Mouse (Mus musculus) embryonic facial prominence, embryonic 13.5 days (tissue): ENCODE measurements around the gene Pfkfb3. TPM values are rescaled to one million over a fixed set of nuclear protein-coding genes. Genes with fewer than 3 reads are reported as not detected.
"Not testable (repeated sequence)": the region's sequence is repeated elsewhere in the genome, so short reads cannot be mapped to it uniquely, and the experiment has no call there.

Experiments used
- ATAC-seq: fragments of 200-750 bp; cut with Nextera tagmentation; 2 replicates; pipeline ENCODE4 v1.8.0; 2017; ENCODE audit warnings: low read depth; ENCODE audit not compliant: insufficient number of reproducible peaks, insufficient read depth, low FRiP score, low TSS enrichment
- H3K27ac ChIP-seq: fragments of 300-500 bp; sonication (generic); 2 replicates; pipeline ENCODE4 v1.5.1; 2015; ENCODE audit warnings: moderate library complexity, mild to moderate bottlenecking, inconsistent platforms
- H3K27me3 ChIP-seq: fragments of 300-500 bp; sonication (generic); 2 replicates; pipeline ENCODE4 v1.6.1; 2015; ENCODE audit warnings: mild to moderate bottlenecking, inconsistent platforms
- H3K36me3 ChIP-seq: fragments of 300-500 bp; sonication (generic); 2 replicates; pipeline ENCODE4 v1.6.1; 2015; ENCODE audit warnings: mild to moderate bottlenecking, inconsistent platforms
- H3K4me1 ChIP-seq: fragments of 300-500 bp; sonication (generic); 2 replicates; pipeline ENCODE4 v1.6.1; 2015; ENCODE audit warnings: inconsistent platforms
- H3K4me2 ChIP-seq: fragments of 300-500 bp; sonication (generic); 2 replicates; pipeline ENCODE4 v1.6.1; 2015; ENCODE audit warnings: moderate library complexity, mild to moderate bottlenecking, inconsistent platforms
- H3K4me3 ChIP-seq: fragments of 300-500 bp; sonication (generic); 2 replicates; pipeline ENCODE4 v1.5.1; 2015; ENCODE audit warnings: mild to moderate bottlenecking, inconsistent platforms
- H3K9ac ChIP-seq: fragments of 300-500 bp; sonication (generic); 2 replicates; pipeline ENCODE4 v1.6.1; 2015; ENCODE audit warnings: mild to moderate bottlenecking, inconsistent platforms
- H3K9me3 ChIP-seq: fragments of 300-500 bp; sonication (generic); 2 replicates; pipeline ENCODE4 v1.6.1; 2016; ENCODE audit warnings: inconsistent platforms
- WGBS: fragments of 180-500 bp; shearing (Covaris S2); methylation state at CpG from one replicate; pipeline ENCODE4 v1.1.7; 2015; ENCODE audit warnings: mixed read lengths; 5-methylcytosine and 5-hydroxymethylcytosine counted together
- polyA plus RNA-seq: library from polyadenylated mRNA; unstranded; fragments of >200 nt; fragmentation: Nextera tagmentation; extraction: Ambion mirVana; gene quantifications from 2 replicates; pipeline ENCODE4 v1.2.1, GENCODE M21; 2015

Gene Pfkfb3
- polyA plus RNA-seq, 1 experiment from 2014 or later = 13.4 TPM

GRCm38 (mm10) chr2:11547609-11548008, 6.3 kb downstream of the Pfkfb3 start:
- WGBS = 57% methylated on average over 2 of the region's 2 CpGs
- Histone ChIP-seq H3K4me2 (no peak overlapping the region), H3K36me3 (no peaks in the 10 kb centered on the region), H3K9ac (no peak overlapping the region), H3K4me3 (no peak overlapping the region), H3K27ac (no peak overlapping the region), H3K4me1 (peaks cover 4% of the 10 kb centered on the region), H3K27me3 (peaks cover 21% of the 10 kb centered on the region), H3K9me3 (no peaks in the 10 kb centered on the region)
- ATAC-seq = no peak

- no peak for ATAC-seq
- Histone ChIP-seq H3K9ac (no peak overlapping the region), H3K4me1 (no peaks in the 10 kb centered on the region), H3K27me3 (peaks cover 11% of the 10 kb centered on the region), H3K4me3 (no peak overlapping the region), H3K4me2 (no peak overlapping the region), H3K27ac (no peak overlapping the region), H3K9me3 (no peaks in the 10 kb centered on the region), H3K36me3 (no peaks in the 10 kb centered on the region)
- 72% methylated on average over 8 of the region's 8 CpGs for WGBS
Measured at GRCm38 (mm10) chr2:11546091-11546490, 7.8 kb downstream of the Pfkfb3 start.

GRCm38 (mm10) chr2:11545380-11545779, 8.5 kb downstream of the Pfkfb3 start:
- WGBS = 37% methylated on average over 1 of the region's 1 CpGs
- H3K9ac ChIP-seq = no peak overlapping the region
- no peak overlapping the region for H3K27ac ChIP-seq
- H3K4me2 ChIP-seq = no peak overlapping the region
- no peaks in the 10 kb centered on the region for H3K9me3 ChIP-seq
- H3K27me3 ChIP-seq = peaks cover 8% of the 10 kb centered on the region; the same call in 1 of the 2 replicates
- no peak overlapping the region for H3K4me3 ChIP-seq
- no peak for ATAC-seq
- no peaks in the 10 kb centered on the region for H3K36me3 ChIP-seq
- H3K4me1 ChIP-seq = no peaks in the 10 kb centered on the region

- Histone ChIP-seq H3K4me1 (no peaks in the 10 kb centered on the region), H3K4me2 (no peak overlapping the region), H3K9me3 (no peaks in the 10 kb centered on the region), H3K27me3 (no peaks in the 10 kb centered on the region), H3K4me3 (no peak overlapping the region), H3K27ac (no peak overlapping the region), H3K36me3 (no peaks in the 10 kb centered on the region), H3K9ac (no peak overlapping the region)
- 76% methylated on average over 5 of the region's 5 CpGs for WGBS
- no peak for ATAC-seq
Measured at GRCm38 (mm10) chr2:11544342-11544741, 9.5 kb downstream of the Pfkfb3 start.

GRCm38 (mm10) chr2:11543158-11543557, 10.7 kb downstream of the Pfkfb3 start:
- 70% methylated on average over 7 of the region's 7 CpGs for WGBS
- Histone ChIP-seq H3K4me3 (no peak overlapping the region), H3K27me3 (no peaks in the 10 kb centered on the region), H3K9me3 (no peaks in the 10 kb centered on the region), H3K9ac (no peak overlapping the region), H3K4me1 (no peaks in the 10 kb centered on the region), H3K27ac (no peak overlapping the region), H3K4me2 (no peak overlapping the region), H3K36me3 (no peaks in the 10 kb centered on the region)
- ATAC-seq = no peak

GRCm38 (mm10) chr2:11542640-11543039, 11.2 kb downstream of the Pfkfb3 start:
- H3K9me3 ChIP-seq = no peaks in the 10 kb centered on the region
- no peak overlapping the region for H3K4me3 ChIP-seq
- peak; percentile 56; the same call in 1 of the 2 replicates for ATAC-seq
- no peak overlapping the region for H3K4me2 ChIP-seq
- no peaks in the 10 kb centered on the region for H3K4me1 ChIP-seq
- 81% methylated on average over 1 of the region's 1 CpGs for WGBS
- no peak overlapping the region for H3K9ac ChIP-seq
- no peak overlapping the region for H3K27ac ChIP-seq
- H3K27me3 ChIP-seq = no peaks in the 10 kb centered on the region
- H3K36me3 ChIP-seq = no peaks in the 10 kb centered on the region

GRCm38 (mm10) chr2:11542121-11542520, 11.8 kb downstream of the Pfkfb3 start:
- Histone ChIP-seq H3K36me3 (no peaks in the 10 kb centered on the region), H3K4me1 (no peaks in the 10 kb centered on the region), H3K9ac (no peak overlapping the region), H3K4me2 (no peak overlapping the region), H3K9me3 (no peaks in the 10 kb centered on the region), H3K27ac (no peak overlapping the region), H3K4me3 (no peak overlapping the region), H3K27me3 (no peaks in the 10 kb centered on the region)
- no peak for ATAC-seq
- WGBS = 95% methylated on average over 1 of the region's 1 CpGs

- not testable (repeated sequence) for H3K9me3 ChIP-seq, H3K4me2 ChIP-seq, H3K4me3 ChIP-seq, H3K9ac ChIP-seq, H3K4me1 ChIP-seq, H3K27me3 ChIP-seq, H3K27ac ChIP-seq, H3K36me3 ChIP-seq, ATAC-seq
- 77% methylated on average over 1 of the region's 1 CpGs for WGBS
Measured at GRCm38 (mm10) chr2:11541528-11541927, 12.3 kb downstream of the Pfkfb3 start.

- Histone ChIP-seq H3K4me1 (peaks cover 5% of the 10 kb centered on the region; the same call in 1 of the 2 replicates), H3K9ac (no peak overlapping the region)
- ATAC-seq = no peak
Measured at GRCm38 (mm10) chr2:11535966-11536365, 17.9 kb downstream of the Pfkfb3 start.

GRCm38 (mm10) chr2:11535412-11535928, 18.4 kb downstream of the Pfkfb3 start:
- ATAC-seq = peak; percentile 96
- Histone ChIP-seq H3K4me2 (peak overlapping the region; percentile 87), H3K9me3 (no peaks in the 10 kb centered on the region), H3K27ac (no peak overlapping the region), H3K9ac (peak overlapping the region; percentile 73), H3K27me3 (peaks cover 3% of the 10 kb centered on the region; the same call in 1 of the 2 replicates), H3K36me3 (no peaks in the 10 kb centered on the region), H3K4me1 (peaks cover 5% of the 10 kb centered on the region; the same call in 1 of the 2 replicates), H3K4me3 (peak overlapping the region; percentile 52)
- under 1% methylated on average over 32 of the region's 32 CpGs for WGBS

More at GRCm38 (mm10) chr2:11535966-11536365, 17.9 kb downstream of the Pfkfb3 start:
- H3K4me3 ChIP-seq = peak overlapping the region; percentile 52
- no peak overlapping the region for H3K27ac ChIP-seq
- no peaks in the 10 kb centered on the region for H3K36me3 ChIP-seq
- WGBS = 68% methylated on average over 8 of the region's 8 CpGs
- H3K4me2 ChIP-seq = peak overlapping the region; percentile 87
- no peaks in the 10 kb centered on the region for H3K9me3 ChIP-seq
- peaks cover 3% of the 10 kb centered on the region; the same call in 1 of the 2 replicates for H3K27me3 ChIP-seq

GRCm38 (mm10) chr2:11534826-11535225, 19.1 kb downstream of the Pfkfb3 start:
- Histone ChIP-seq H3K4me1 (peaks cover 5% of the 10 kb centered on the region; the same call in 1 of the 2 replicates), H3K27ac (no peak overlapping the region), H3K9me3 (no peaks in the 10 kb centered on the region), H3K4me3 (peak overlapping the region; percentile 52), H3K36me3 (no peaks in the 10 kb centered on the region), H3K4me2 (peak overlapping the region; percentile 87), H3K9ac (0 out of 2 replicates have a peak overlapping the region, but pooled peaks have one; percentile 73), H3K27me3 (peaks cover 3% of the 10 kb centered on the region; the same call in 1 of the 2 replicates)
- 21% methylated on average over 10 of the region's 10 CpGs for WGBS
- no peak for ATAC-seq

- H3K27ac ChIP-seq = no peak overlapping the region
- peaks cover 3% of the 10 kb centered on the region; the same call in 1 of the 2 replicates for H3K27me3 ChIP-seq
- no peaks in the 10 kb centered on the region for H3K36me3 ChIP-seq
- no peak overlapping the region for H3K4me3 ChIP-seq
- 71% methylated on average over 6 of the region's 6 CpGs for WGBS
- no peak for ATAC-seq
- H3K9ac ChIP-seq = no peak overlapping the region
- no peak overlapping the region for H3K4me2 ChIP-seq
- no peaks in the 10 kb centered on the region for H3K9me3 ChIP-seq
- peaks cover 5% of the 10 kb centered on the region; the same call in 1 of the 2 replicates for H3K4me1 ChIP-seq
Measured at GRCm38 (mm10) chr2:11530101-11530500, 23.8 kb downstream of the Pfkfb3 start.
